Mouse (Mus musculus) layer of hippocampus, adult 6 months (tissue): ENCODE measurements around the gene Dscaml1. TPM values are rescaled to one million over a fixed set of nuclear protein-coding genes. Genes with fewer than 3 reads are reported as not detected.

Experiments used
- long read RNA-seq, 2 experiments: library from polyadenylated mRNA; unstranded; transcript quantifications; one replicate each; pipeline ENCODE4 v2.0.0; 2019 to 2020
- polyA plus RNA-seq: library from polyadenylated mRNA; unstranded; fragments of <200 nt; fragmentation: Nextera tagmentation; gene quantifications from 2 replicates; pipeline ENCODE4 v1.2.3, GENCODE M21; 2021

The Dscaml1 gene
- 11.1 and 13.6 TPM in 2 replicates for polyA plus RNA-seq
- long read RNA-seq, experiment 1, partial matches to known transcripts: 10 of 15 reads
- long read RNA-seq, experiment 1, other reads (novel, unspliced or antisense): 5 of 15 reads
- long read RNA-seq, experiment 2, partial matches to known transcripts: 49 of 92 reads
- long read RNA-seq, experiment 2, other reads (novel, unspliced or antisense): 43 of 92 reads

GRCm38 (mm10) chr9:45426456-45426855 lies at the start of gene Dscaml1:
Gene Dscaml1, plus strand, starts transcription at chr9:45426628.

GRCm38 (mm10) chr9:45399434-45399833 lies 27.0 kb upstream of the Dscaml1 start, which contains the start of gene Fxyd2:
Gene Fxyd2, plus strand, starts transcription at chr9:45399669.

Other genes starting within 250 kb of the Dscaml1 start
- 0.87 and 1.0 TPM in 2 replicates for gene BC049352, start 244.6 kb upstream of the Dscaml1 start, polyA plus RNA-seq
- not detected in 2 replicates for gene Tmprss4, start 222.5 kb upstream of the Dscaml1 start, polyA plus RNA-seq
- 1.9 and 2.2 TPM in 2 replicates for gene Il10ra, start 157.5 kb upstream of the Dscaml1 start, polyA plus RNA-seq
- gene Tmprss13, start 107.5 kb upstream of the Dscaml1 start, polyA plus RNA-seq: not detected in 2 replicates
- 109 and 130 TPM in 2 replicates for gene Fxyd6, start 56.4 kb upstream of the Dscaml1 start, polyA plus RNA-seq
- gene Fxyd2, start 27.0 kb upstream of the Dscaml1 start, polyA plus RNA-seq: 18.3 and 19.1 TPM in 2 replicates